Mouse (Mus musculus) kidney, adult 2 months (tissue): Measurements from ENCODE around the gene Cmc1.

Experiments used
- CTCF ChIP-seq: fragments of 200-500 bp; conservative IDR thresholded peaks from 2 replicates; pipeline ENCODE4 v1.5.1; 2011; ENCODE audit warnings: low read depth, mild to moderate bottlenecking, control low read depth, low read length, moderate library complexity, mixed read lengths; ENCODE audit not compliant: insufficient read depth, insufficient read length
- POLR2A ChIP-seq: fragments of 200-500 bp; IDR thresholded peaks from one replicate; pipeline ENCODE4 v1.6.1; 2011; ENCODE audit warnings: low read depth, low read length, control low read depth

DNA sequence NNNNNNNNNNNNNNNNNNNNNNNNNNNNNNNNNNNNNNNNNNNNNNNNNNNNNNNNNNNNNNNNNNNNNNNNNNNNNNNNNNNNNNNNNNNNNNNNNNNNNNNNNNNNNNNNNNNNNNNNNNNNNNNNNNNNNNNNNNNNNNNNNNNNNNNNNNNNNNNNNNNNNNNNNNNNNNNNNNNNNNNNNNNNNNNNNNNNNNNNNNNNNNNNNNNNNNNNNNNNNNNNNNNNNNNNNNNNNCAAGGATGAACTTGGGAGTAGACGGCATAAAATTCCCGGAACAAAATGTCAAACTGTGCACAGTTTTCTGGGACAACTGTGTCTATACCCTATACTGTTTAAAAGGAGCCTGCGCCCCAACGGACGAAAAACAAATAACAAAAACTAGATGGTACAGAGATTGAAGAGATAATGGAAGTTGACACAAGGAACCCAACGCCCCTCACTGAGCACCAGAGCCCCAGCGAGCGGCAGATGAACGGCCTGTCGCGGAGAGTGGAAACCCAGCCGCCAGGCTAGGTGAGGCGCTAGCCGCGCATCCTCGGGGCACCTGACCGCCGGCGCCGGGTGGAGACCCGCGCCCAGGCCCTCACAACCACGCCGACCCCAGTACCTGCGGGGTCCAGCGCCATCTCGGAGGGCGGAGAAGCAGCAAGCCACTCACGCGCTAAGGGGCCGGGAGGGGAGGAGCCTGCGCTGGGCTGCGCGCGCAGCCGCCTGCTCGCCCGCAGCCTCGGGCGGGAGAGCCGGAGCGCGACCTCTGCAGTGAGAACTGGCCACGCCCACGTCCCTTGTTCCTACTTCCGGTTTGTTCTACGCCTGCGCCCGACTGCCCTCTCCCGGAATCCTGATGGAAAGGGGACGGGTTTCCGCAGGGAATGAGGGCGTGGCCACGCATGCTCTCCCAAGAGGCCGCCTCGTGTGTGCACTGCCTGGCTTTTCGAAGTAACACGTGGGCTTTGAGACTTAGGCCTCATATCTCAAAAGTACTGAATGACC is at the start of gene Cmc1:
- TF ChIP-seq CTCF (no peak), POLR2A (no peak)
